Mouse (Mus musculus) kidney, adult 2 months (tissue): Measurements from ENCODE around the gene Chd8. TPM values are rescaled to one million over a fixed set of nuclear protein-coding genes. Genes with fewer than 3 reads are reported as not detected.

Source experiments
- DNase-seq: peaks from one replicate; pipeline ENCODE4 v3.0.0; 2021
- H3K27ac ChIP-seq: fragments of 200-500 bp; 2 replicates; pipeline ENCODE4 v1.5.1; 2012; ENCODE audit warnings: low read depth, low read length, control low read depth, inconsistent platforms; ENCODE audit not compliant: insufficient read depth
- H3K27me3 ChIP-seq: fragments of 200-500 bp; replicated peaks from 2 replicates; pipeline ENCODE4 v1.6.1; 2012; ENCODE audit warnings: mild to moderate bottlenecking, moderate library complexity, low read length, inconsistent platforms; ENCODE audit not compliant: control insufficient read depth, insufficient read depth
- H3K36me3 ChIP-seq: fragments of 200-500 bp; 2 replicates; pipeline ENCODE4 v1.6.1; 2012; ENCODE audit warnings: mild to moderate bottlenecking, moderate library complexity, low read length, inconsistent platforms; ENCODE audit not compliant: control insufficient read depth, insufficient read depth
- H3K4me1 ChIP-seq: fragments of 200-500 bp; 2 replicates; pipeline ENCODE4 v1.6.1; 2011; ENCODE audit warnings: low read length; ENCODE audit not compliant: control insufficient read depth, insufficient read depth
- H3K4me3 ChIP-seq: fragments of 200-500 bp; 2 replicates; pipeline ENCODE4 v1.5.1; 2011; ENCODE audit warnings: mild to moderate bottlenecking, low read depth, low read length, control low read depth; ENCODE audit not compliant: insufficient read depth
- CTCF ChIP-seq: fragments of 200-500 bp; conservative IDR thresholded peaks from 2 replicates; pipeline ENCODE4 v1.5.1; 2011; ENCODE audit warnings: low read depth, mild to moderate bottlenecking, control low read depth, low read length, moderate library complexity, mixed read lengths; ENCODE audit not compliant: insufficient read depth, insufficient read length
- POLR2A ChIP-seq: fragments of 200-500 bp; IDR thresholded peaks from one replicate; pipeline ENCODE4 v1.6.1; 2011; ENCODE audit warnings: low read depth, low read length, control low read depth
- WGBS: fragments of 180-500 bp; shearing (Covaris S2); methylation state at CpG from one replicate; pipeline ENCODE4 v1.1.7; 2018; 5-methylcytosine and 5-hydroxymethylcytosine counted together
- polyA plus RNA-seq: library from polyadenylated mRNA; depleted of rRNA; stranded (reverse); fragments of >200 nt; gene quantifications from 2 replicates; pipeline ENCODE4 v1.2.3, GENCODE M21; 2012

Gene Chd8
- polyA plus RNA-seq, 1 experiment = 20.6 TPM

GRCm38 (mm10) chr14:52198141-52198540 lies 59.4 kb downstream of the Chd8 start:
- WGBS = 12% methylated on average over 3 of the region's 3 CpGs
- Histone ChIP-seq H3K4me1 (peaks cover 3% of the 10 kb centered on the region; the same call in 1 of the 2 replicates), H3K4me3 (no peak overlapping the region), H3K27ac (no peak overlapping the region), H3K27me3 (no peaks in the 10 kb centered on the region), H3K36me3 (peaks cover 2% of the 10 kb centered on the region; the same call in 1 of the 2 replicates)
- TF ChIP-seq CTCF = no peak
- TF ChIP-seq POLR2A = no peak
- DNase-seq = no peak

DNA sequence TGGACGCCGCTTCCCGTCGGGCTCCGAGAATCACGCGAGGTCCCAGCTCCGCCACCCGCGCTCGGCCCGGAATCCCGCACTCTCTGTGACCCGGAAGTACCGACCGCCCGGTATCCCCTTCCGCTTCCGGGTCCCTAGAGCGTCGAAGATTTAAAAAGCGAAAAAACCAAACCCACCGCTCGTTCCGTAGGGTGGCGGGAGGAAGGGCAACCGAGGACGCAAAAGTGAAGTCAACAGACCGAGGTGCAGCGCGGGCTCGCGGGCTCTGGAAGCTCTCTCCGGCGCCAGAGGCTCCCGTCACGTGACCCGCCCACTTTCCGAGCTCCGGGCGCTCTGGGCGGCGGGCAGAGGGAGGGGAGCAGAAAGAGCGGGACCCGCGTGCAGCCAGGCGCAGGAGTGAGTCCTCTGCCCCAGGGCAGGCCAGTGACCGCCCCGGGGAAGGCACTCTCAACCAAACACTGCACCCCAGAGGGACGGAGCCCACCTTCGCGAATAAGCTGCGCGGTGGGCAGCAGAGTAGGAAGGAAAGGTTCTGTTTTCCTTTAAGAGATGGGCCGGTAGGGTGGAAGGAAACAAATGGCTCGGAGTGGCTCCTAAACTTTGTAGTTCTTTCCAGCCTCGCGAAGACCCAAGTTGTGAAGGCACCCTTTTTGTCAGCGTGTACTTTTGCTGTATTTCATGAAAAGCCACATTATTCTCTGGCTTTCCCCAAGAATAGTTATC lies 60.3 kb downstream of the Chd8 start, which contains the start of gene Supt16:
Supt16 (minus strand) TSS at position 261 of the 723 bp plus-strand sequence.
- TF ChIP-seq CTCF (no peak), POLR2A (no peak)
- H3K4me3 ChIP-seq = peak within 1 kb of the TSS; percentile 99
- no peaks in the 10 kb centered on the region for H3K27me3 ChIP-seq
- WGBS = under 1% methylated on average over 59 of the region's 59 CpGs
- H3K4me1 ChIP-seq = peaks cover 3% of the 10 kb centered on the region; the same call in 1 of the 2 replicates
- peak; percentile 84 for DNase-seq
- H3K27ac ChIP-seq = peak within 1 kb of the TSS; percentile 93
- H3K36me3 ChIP-seq = no peaks in the 10 kb centered on the region

DNA sequence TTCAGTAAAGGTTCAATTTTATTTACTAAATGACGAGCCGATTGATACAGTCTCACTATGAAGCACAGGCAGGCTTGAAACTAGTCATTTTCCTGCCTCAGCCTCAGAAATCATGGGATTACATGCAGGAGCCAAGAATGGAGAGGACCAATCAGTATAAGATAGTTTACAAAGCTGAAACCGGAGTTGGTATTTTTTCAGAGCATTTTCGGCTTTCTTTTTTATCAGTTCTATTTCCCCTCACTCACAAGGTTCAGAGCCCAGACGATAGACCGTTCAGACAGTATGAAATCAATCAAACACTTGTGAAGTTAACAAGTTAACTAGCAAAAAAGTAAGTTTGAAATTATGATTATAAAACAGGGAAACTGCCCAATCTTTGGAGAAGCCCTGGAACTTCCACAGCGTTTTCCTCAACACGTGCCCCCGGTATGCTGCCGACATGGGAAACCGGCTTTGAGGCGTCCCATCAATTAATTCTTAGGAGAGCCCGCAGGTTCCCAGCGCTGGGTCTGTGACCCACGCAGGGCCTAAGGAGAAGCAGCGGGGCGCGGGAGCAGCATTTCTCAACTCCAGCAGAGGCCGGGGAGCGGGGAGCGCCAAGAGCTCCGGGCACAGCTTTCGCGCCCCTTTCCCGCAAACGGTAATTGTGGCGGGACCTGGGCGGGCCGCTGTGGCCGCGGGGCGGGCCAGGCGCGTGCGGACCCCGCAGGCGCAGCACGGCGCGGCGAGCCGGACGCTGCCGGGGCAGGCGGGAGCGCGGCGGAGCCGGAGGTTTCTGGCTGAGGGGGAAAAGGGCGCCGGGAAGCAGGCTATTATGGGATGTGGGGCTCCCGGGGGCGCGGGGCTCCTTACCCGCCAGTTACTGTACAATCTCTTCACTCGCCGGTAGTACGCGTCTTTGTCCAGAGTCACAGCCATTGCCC lies 61.1 kb downstream of the Chd8 start:
- Histone ChIP-seq H3K27me3 (no peaks in the 10 kb centered on the region), H3K4me3 (peak overlapping the region; percentile 99), H3K4me1 (peaks cover 3% of the 10 kb centered on the region; the same call in 1 of the 2 replicates), H3K36me3 (no peaks in the 10 kb centered on the region), H3K27ac (peak overlapping the region; percentile 93)
- under 1% methylated on average over 59 of the region's 59 CpGs for WGBS
- TF ChIP-seq POLR2A (no peak), CTCF (no peak)
- DNase-seq = peak; percentile 18

GRCm38 (mm10) chr14:52195691-52196090 lies 61.9 kb downstream of the Chd8 start:
- Histone ChIP-seq H3K4me1 (peaks cover 3% of the 10 kb centered on the region; the same call in 1 of the 2 replicates), H3K27me3 (no peaks in the 10 kb centered on the region), H3K4me3 (no peak overlapping the region), H3K36me3 (no peaks in the 10 kb centered on the region), H3K27ac (no peak overlapping the region)
- peak; percentile 51 for DNase-seq
- no peak for TF ChIP-seq POLR2A
- peak; percentile 58 for TF ChIP-seq CTCF
- WGBS = 21% methylated on average over 3 of the region's 3 CpGs

GRCm38 (mm10) chr14:52190740-52191359 lies 66.7 kb downstream of the Chd8 start:
- TF ChIP-seq POLR2A (no peak), CTCF (peak; percentile 78)
- no peak overlapping the region for H3K4me3 ChIP-seq
- no peak overlapping the region for H3K27ac ChIP-seq
- peak; percentile 42 for DNase-seq
- no peaks in the 10 kb centered on the region for H3K27me3 ChIP-seq
- H3K4me1 ChIP-seq = no peaks in the 10 kb centered on the region; the same call in 1 of the 2 replicates
- H3K36me3 ChIP-seq = no peaks in the 10 kb centered on the region

DNA sequence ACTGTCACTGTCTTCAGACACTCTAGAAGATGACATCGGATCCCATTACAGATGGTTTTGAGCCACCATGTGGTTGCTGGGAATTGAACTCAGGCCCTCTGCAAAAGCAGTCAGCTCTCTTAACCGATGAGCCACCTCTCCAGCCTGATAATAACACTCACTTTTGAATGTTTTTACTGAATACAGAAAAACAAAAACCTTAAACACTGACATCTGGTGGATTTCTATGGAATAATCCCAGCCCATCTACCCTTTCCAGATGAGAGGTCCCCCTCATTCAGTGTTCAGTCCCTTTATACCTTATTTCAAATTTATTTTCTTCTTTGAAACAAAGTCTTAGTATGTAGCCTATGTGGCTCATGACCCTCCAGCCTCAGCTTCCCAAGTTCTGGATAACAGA lies 68.1 kb downstream of the Chd8 start:
- WGBS = 56% methylated on average over 2 of the region's 2 CpGs
- H3K36me3 ChIP-seq = no peaks in the 10 kb centered on the region
- H3K27me3 ChIP-seq = no peaks in the 10 kb centered on the region
- no peak overlapping the region for H3K27ac ChIP-seq
- H3K4me3 ChIP-seq = no peak overlapping the region
- no peak for DNase-seq
- TF ChIP-seq CTCF (no peak), POLR2A (no peak)
- H3K4me1 ChIP-seq = no peaks in the 10 kb centered on the region

GRCm38 (mm10) chr14:52188788-52189187 lies 68.8 kb downstream of the Chd8 start:
- TF ChIP-seq POLR2A (no peak), CTCF (no peak)
- H3K4me1 ChIP-seq = no peaks in the 10 kb centered on the region
- no peak for DNase-seq
- no peak overlapping the region for H3K27ac ChIP-seq
- H3K36me3 ChIP-seq = no peaks in the 10 kb centered on the region
- no peaks in the 10 kb centered on the region for H3K27me3 ChIP-seq
- no peak overlapping the region for H3K4me3 ChIP-seq
- WGBS = 86% methylated on average over 1 of the region's 1 CpGs
